Mouse (Mus musculus) intestine, postnatal 0 days (tissue): ENCODE measurements around the gene 4930469K13Rik. TPM values are rescaled to one million over a fixed set of nuclear protein-coding genes. Genes with fewer than 3 reads are reported as not detected.

Experiments used
- ATAC-seq: fragments of 200-750 bp; cut with Nextera tagmentation; 2 replicates; pipeline ENCODE4 v1.8.0; 2017; ENCODE audit warnings: mild to moderate bottlenecking, moderate TSS enrichment, moderate library complexity
- H3K27ac ChIP-seq: fragments of 300-500 bp; sonication (generic); 2 replicates; pipeline ENCODE4 v1.5.1; 2014; ENCODE audit warnings: mild to moderate bottlenecking, low read depth, low read length, moderate library complexity
- H3K27me3 ChIP-seq: fragments of 300-500 bp; sonication (generic); replicated peaks from 2 replicates; pipeline ENCODE4 v1.6.1; 2014; ENCODE audit warnings: low read length, mixed read lengths; ENCODE audit not compliant: control insufficient read depth, insufficient read depth
- H3K36me3 ChIP-seq: fragments of 300-500 bp; sonication (generic); 2 replicates; pipeline ENCODE4 v1.6.1; 2014; ENCODE audit warnings: mild to moderate bottlenecking, moderate library complexity; ENCODE audit not compliant: control insufficient read depth, insufficient read depth
- H3K4me1 ChIP-seq: fragments of 300-500 bp; sonication (generic); replicated peaks from 2 replicates; pipeline ENCODE4 v1.6.1; 2014; ENCODE audit warnings: antibody characterized with exemption, low read length, mixed read lengths; ENCODE audit not compliant: control insufficient read depth, insufficient read depth
- H3K4me2 ChIP-seq: fragments of 300-500 bp; sonication (generic); replicated peaks from 2 replicates; pipeline ENCODE4 v1.6.1; 2014; ENCODE audit warnings: low read depth, mild to moderate bottlenecking, moderate library complexity
- H3K4me3 ChIP-seq: fragments of 300-500 bp; sonication (generic); 2 replicates; pipeline ENCODE4 v1.5.1; 2014; ENCODE audit warnings: low read depth, low read length
- H3K9ac ChIP-seq: fragments of 300-500 bp; sonication (generic); 2 replicates; pipeline ENCODE4 v1.6.1; 2014; ENCODE audit warnings: mild to moderate bottlenecking, low read depth, low read length
- H3K9me3 ChIP-seq: fragments of 300-500 bp; sonication (generic); 2 replicates; pipeline ENCODE4 v1.6.1; 2016; ENCODE audit warnings: mixed run types; ENCODE audit not compliant: control insufficient read depth
- CTCF ChIP-seq: sonication (generic); IDR thresholded peaks from 2 replicates; pipeline ENCODE4 v1.5.1; 2016; ENCODE audit warnings: low read depth, mild to moderate bottlenecking, control low read depth, antibody characterized with exemption, moderate library complexity
- WGBS: fragments of 180-500 bp; shearing (Covaris S2); extraction: QIAGEN DNeasy Blood & Tissue Kit; methylation state at CpG from one replicate; pipeline ENCODE4 v1.1.7; 2014; 5-methylcytosine and 5-hydroxymethylcytosine counted together
- polyA plus RNA-seq: library from polyadenylated mRNA; unstranded; fragments of >200 nt; fragmentation: Nextera tagmentation; extraction: Ambion mirVana; gene quantifications from 2 replicates; pipeline ENCODE4 v1.2.1, GENCODE M21; 2015

4930469K13Rik gene
- polyA plus RNA-seq, 1 experiment from 2014 or later = not detected

DNA sequence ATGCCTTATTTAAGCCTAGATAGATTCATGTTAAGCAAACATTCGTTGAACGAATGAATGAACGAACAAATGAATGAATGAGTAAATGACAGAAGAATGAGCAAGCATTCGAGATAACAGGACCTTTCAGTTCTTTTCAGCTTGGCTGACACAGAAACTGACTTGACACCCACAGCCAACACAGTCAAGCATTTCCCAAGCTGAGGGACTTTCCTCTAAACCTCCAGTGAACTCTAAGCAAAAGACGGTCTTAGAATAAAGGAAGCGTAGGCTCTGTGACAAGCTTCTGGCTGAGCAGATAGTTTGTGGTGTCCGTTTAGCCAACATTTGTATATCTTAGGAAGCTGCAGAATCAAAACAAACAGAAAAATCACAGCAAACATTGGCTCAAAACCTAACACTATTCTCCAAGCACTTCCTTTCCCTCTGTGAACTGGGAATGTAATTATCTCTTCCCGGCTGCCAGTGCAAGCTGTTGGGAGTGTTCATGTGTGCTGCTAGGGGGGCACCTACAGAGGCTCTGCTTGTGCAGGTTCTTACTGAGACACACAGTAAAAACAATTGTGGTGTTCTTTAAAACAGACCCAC, 12.1 kb downstream of the 4930469K13Rik start:
- no peak for ATAC-seq
- TF ChIP-seq CTCF = no peak
- WGBS = 59% methylated on average over 8 of the region's 8 CpGs

DNA sequence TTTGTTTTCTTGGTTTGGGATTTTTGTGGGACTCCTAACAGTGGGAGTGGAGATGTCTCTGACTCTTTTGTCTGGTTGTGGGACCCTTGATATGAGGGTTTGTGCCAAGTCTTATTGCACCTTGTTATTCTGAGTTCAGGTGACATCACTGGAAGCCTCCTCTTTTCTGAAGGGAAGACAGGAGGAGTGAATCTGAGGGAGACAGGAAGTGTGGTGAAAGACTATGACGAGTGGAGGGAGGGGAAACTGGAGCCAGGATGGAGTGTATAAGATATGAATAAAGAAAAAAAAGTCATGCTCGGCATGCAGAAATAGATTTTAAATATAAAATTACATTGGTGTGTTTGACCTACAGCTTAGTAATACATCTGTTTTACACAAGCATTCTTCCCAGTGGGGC, 13.7 kb downstream of the 4930469K13Rik start:
- 54% methylated on average over 2 of the region's 2 CpGs for WGBS
- Histone ChIP-seq H3K36me3 (no peaks in the 10 kb centered on the region), H3K9ac (no peak overlapping the region), H3K4me3 (no peak overlapping the region), H3K27ac (no peak overlapping the region), H3K27me3 (no peaks in the 10 kb centered on the region), H3K4me1 (no peaks in the 10 kb centered on the region), H3K4me2 (no peak overlapping the region), H3K9me3 (no peaks in the 10 kb centered on the region)
- no peak for TF ChIP-seq CTCF
- ATAC-seq = no peak

More for the DNA sequence above, 12.1 kb downstream of the 4930469K13Rik start:
- Histone ChIP-seq H3K27me3 (no peaks in the 10 kb centered on the region), H3K27ac (no peak overlapping the region), H3K36me3 (no peaks in the 10 kb centered on the region), H3K4me3 (no peak overlapping the region), H3K9me3 (no peaks in the 10 kb centered on the region), H3K9ac (no peak overlapping the region), H3K4me1 (no peaks in the 10 kb centered on the region), H3K4me2 (no peak overlapping the region)

DNA sequence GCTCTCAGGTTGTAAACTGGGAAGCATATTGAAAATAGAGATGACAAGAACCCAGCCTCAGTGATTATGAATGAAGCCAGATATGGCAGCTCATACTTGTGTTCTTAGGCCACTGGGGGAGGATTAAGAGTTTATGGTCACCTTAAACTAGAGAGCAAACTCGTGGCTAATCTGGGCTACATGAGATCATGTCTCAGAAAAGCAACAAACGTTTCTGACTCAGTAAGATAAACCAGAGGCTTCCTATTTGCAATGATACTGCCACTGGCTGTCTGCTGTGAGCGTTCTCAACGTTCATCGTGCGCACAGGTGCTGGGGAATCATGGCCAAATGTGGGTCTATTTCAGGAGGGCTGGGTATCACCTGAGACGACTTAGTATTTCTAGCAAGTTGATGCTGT, 14.6 kb downstream of the 4930469K13Rik start:
- H3K27ac ChIP-seq = no peak overlapping the region
- no peak for TF ChIP-seq CTCF
- no peaks in the 10 kb centered on the region for H3K9me3 ChIP-seq
- no peak overlapping the region for H3K9ac ChIP-seq
- WGBS = 61% methylated on average over 7 of the region's 7 CpGs
- no peaks in the 10 kb centered on the region for H3K27me3 ChIP-seq
- no peak overlapping the region for H3K4me3 ChIP-seq
- H3K4me1 ChIP-seq = no peaks in the 10 kb centered on the region
- no peaks in the 10 kb centered on the region for H3K36me3 ChIP-seq
- no peak for ATAC-seq
- no peak overlapping the region for H3K4me2 ChIP-seq

DNA sequence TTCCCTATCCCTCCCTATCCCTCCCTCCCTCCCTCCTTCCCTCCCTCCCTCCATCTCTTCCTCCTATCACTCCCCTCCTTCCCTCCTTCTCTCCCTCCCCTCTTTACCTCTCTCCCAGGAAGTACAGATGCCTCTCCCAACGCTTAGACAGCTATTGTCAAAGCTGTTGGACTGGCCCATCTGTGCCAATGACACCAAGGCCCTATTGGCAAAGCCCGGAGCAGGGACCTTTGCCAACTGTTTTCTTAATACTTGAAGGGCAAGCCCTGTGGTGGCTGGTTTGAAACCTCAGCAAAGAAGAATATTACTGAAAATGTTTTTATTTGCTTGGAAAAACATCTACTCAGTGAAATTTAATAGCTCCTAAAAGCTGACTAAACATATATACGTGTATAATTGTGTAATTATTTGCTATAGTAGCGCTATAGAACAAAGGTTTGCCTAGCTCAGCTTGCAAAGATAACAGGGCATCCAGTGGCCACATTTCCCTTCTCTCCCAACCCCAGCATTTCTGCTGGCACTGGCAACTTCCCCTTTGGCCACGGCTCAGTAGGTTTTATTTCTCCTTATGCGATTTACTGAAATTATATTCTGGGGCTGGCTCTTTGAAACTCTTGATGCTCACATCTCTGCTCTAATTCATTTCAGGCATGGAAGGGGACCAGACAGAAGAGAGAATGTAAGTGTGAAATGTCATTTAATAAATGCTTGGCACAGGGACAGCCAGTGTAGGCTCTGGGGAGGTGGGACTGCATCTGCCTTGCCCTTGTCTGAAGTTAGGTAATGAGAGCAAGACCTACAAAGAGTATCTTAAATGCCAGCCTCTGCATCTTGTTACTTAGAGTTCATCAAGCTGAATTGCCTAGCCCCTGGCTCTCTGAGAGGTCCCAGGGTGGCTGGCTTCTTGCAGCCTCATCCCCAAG, 18.6 kb downstream of the 4930469K13Rik start:
- no peaks in the 10 kb centered on the region for H3K9me3 ChIP-seq
- 67% methylated on average over 6 of the region's 6 CpGs for WGBS

DNA sequence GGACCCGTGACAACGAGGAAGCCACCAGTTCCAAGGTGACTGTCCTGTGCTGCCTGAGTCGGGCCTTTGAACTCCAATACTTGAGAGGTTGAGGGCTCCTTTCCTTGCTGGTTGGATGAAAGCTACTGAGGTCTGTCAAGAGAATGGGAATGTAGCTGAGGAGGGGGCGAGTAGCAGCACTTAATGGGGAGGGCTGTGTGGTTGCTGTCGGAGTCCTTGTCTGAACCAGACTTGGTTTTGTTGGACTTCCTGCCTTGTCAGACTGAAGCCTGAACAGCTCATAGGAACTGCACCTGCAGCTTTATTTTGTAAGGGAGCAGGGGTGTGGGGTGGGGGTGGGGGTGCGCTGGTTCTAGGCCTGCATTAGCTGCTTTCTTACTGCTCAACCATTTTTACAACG, 19.8 kb downstream of the 4930469K13Rik start:
- no peak overlapping the region for H3K4me2 ChIP-seq
- no peak overlapping the region for H3K4me3 ChIP-seq
- TF ChIP-seq CTCF = no peak
- no peak overlapping the region for H3K27ac ChIP-seq
- no peak for ATAC-seq
- no peaks in the 10 kb centered on the region for H3K36me3 ChIP-seq
- no peak overlapping the region for H3K9ac ChIP-seq
- no peaks in the 10 kb centered on the region for H3K4me1 ChIP-seq
- H3K27me3 ChIP-seq = no peaks in the 10 kb centered on the region
- H3K9me3 ChIP-seq = no peaks in the 10 kb centered on the region
- WGBS = 89% methylated on average over 7 of the region's 7 CpGs

More for the DNA sequence above, 18.6 kb downstream of the 4930469K13Rik start:
- H3K9ac ChIP-seq = no peak overlapping the region
- H3K4me3 ChIP-seq = no peak overlapping the region
- H3K4me2 ChIP-seq = no peak overlapping the region
- TF ChIP-seq CTCF = no peak
- H3K27ac ChIP-seq = no peak overlapping the region
- H3K27me3 ChIP-seq = no peaks in the 10 kb centered on the region
- no peak for ATAC-seq
- H3K36me3 ChIP-seq = no peaks in the 10 kb centered on the region
- no peaks in the 10 kb centered on the region for H3K4me1 ChIP-seq

DNA sequence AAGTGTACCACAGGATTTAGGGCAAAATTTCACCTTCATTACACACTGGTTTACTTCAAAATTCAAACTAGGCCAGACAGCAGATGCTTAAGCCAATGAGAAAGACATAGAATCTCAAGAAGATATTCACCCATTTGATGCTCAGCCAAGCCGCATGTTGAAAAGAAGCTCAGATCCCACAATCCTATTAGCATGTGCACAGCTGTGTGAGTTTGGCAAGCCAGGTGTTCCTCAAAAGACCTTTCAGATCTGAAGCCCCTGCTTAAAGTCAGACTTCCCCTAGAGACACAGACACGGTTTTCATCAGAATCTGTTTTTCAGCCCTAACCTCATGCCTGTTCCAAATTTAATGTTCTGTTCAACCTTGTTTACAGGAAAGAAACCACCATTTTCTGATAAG, 20.5 kb downstream of the 4930469K13Rik start:
- H3K27me3 ChIP-seq = no peaks in the 10 kb centered on the region
- no peaks in the 10 kb centered on the region for H3K9me3 ChIP-seq
- H3K27ac ChIP-seq = no peak overlapping the region
- no peak for ATAC-seq
- no peak overlapping the region for H3K9ac ChIP-seq
- TF ChIP-seq CTCF = no peak
- H3K4me3 ChIP-seq = no peak overlapping the region
- H3K36me3 ChIP-seq = no peaks in the 10 kb centered on the region
- H3K4me1 ChIP-seq = no peaks in the 10 kb centered on the region
- WGBS = 73% methylated on average over 2 of the region's 2 CpGs
- no peak overlapping the region for H3K4me2 ChIP-seq
